ENCODE assay signal across 7 mouse cellular contexts in genomic region chr11:97114671-97115601, GRCm38 (mm10). TPM values are rescaled to one million over a fixed set of nuclear protein-coding genes. Genes with fewer than 3 reads are reported as not detected.
A peak's percentile ranks its signal among the peaks of the same experiment; 100 is the strongest.
DNase-seq lines count a peak whose midpoint lies in the region; ATAC-seq and TF ChIP-seq lines count a peak whose summit lies in the region.

TSS of gene Tbx21 (minus strand) at chr11:97115331.

- H3K4me3 ChIP-seq in megakaryocyte, embryonic 14.5 days (replicated peaks), result peak within 1 kb of the TSS; percentile 82
- H3K4me3 ChIP-seq in forebrain, embryonic 12.5 days (replicated peaks), result peak within 1 kb of the TSS; percentile 41
- peak within 1 kb of the TSS; percentile 36 for H3K4me3 ChIP-seq in liver, embryonic 15.5 days (replicated peaks)
- H3K4me3 ChIP-seq in stomach, postnatal 0 days (ENCODE audit: low read depth, low read length), result peak within 1 kb of the TSS; percentile 35

- H3K27me3 ChIP-seq in megakaryocyte, embryonic 14.5 days (replicated peaks), result peaks cover 84% of the 10 kb centered on the region
- peaks cover 88% of the 10 kb centered on the region for H3K27me3 ChIP-seq in forebrain, embryonic 12.5 days
- peaks cover 86% of the 10 kb centered on the region for H3K27me3 ChIP-seq in liver, embryonic 15.5 days
- H3K27me3 ChIP-seq in stomach, postnatal 0 days (ENCODE audit: control insufficient read depth, insufficient read depth, low read length), result peaks cover 8% of the 10 kb centered on the region; the same call in 1 of the 2 replicates

- no peak within 1 kb of the TSS for H3K27ac ChIP-seq in forebrain, embryonic 12.5 days
- no peak within 1 kb of the TSS for H3K27ac ChIP-seq in liver, embryonic 15.5 days (replicated peaks)
- H3K27ac ChIP-seq in stomach, postnatal 0 days (replicated peaks), result no peak within 1 kb of the TSS

- peak within 1 kb of the TSS; percentile 42; the same call in 1 of the 2 replicates for H3K9ac ChIP-seq in forebrain, embryonic 12.5 days
- H3K9ac ChIP-seq in liver, embryonic 15.5 days, result no peak within 1 kb of the TSS
- no peak within 1 kb of the TSS for H3K9ac ChIP-seq in stomach, postnatal 0 days (ENCODE audit: low read length)

- WGBS in forebrain, embryonic 12.5 days, result under 1% methylated on average over 86 of the region's 87 CpGs
- 2% methylated on average over 87 of the region's 87 CpGs for WGBS in liver, embryonic 15.5 days (ENCODE audit: insufficient replicate concordance)
- under 1% methylated on average over 82 of the region's 87 CpGs for WGBS in stomach, postnatal 0 days

- no peak for TF ChIP-seq EP300 in stomach, postnatal 0 days (optimal IDR thresholded peaks at IDR 0.05)

- no peaks in the 10 kb centered on the region for H3K36me3 ChIP-seq in megakaryocyte, embryonic 14.5 days (replicated peaks; ENCODE audit: low read length)
- H3K36me3 ChIP-seq in forebrain, embryonic 12.5 days (replicated peaks), result no peaks in the 10 kb centered on the region
- H3K36me3 ChIP-seq in liver, embryonic 15.5 days (replicated peaks), result no peaks in the 10 kb centered on the region
- H3K36me3 ChIP-seq in stomach, postnatal 0 days (ENCODE audit: control insufficient read depth, insufficient read depth, low read length), result no peaks in the 10 kb centered on the region

- peaks cover 25% of the 10 kb centered on the region for H3K4me1 ChIP-seq in megakaryocyte, embryonic 14.5 days
- H3K4me1 ChIP-seq in forebrain, embryonic 12.5 days, result peaks cover 21% of the 10 kb centered on the region
- peaks cover 13% of the 10 kb centered on the region for H3K4me1 ChIP-seq in liver, embryonic 15.5 days (replicated peaks)
- no peaks in the 10 kb centered on the region for H3K4me1 ChIP-seq in stomach, postnatal 0 days (replicated peaks; ENCODE audit: control insufficient read depth, insufficient read depth)

- H3K4me2 ChIP-seq in forebrain, embryonic 12.5 days, result peak within 1 kb of the TSS; percentile 69
- peak within 1 kb of the TSS; percentile 53 for H3K4me2 ChIP-seq in liver, embryonic 15.5 days
- H3K4me2 ChIP-seq in stomach, postnatal 0 days (replicated peaks; ENCODE audit: low read depth), result peak within 1 kb of the TSS; percentile 56

- TF ChIP-seq CTCF in stomach, postnatal 0 days (IDR thresholded peaks at IDR 0.05; ENCODE audit: low read depth), result no peak

- DNase-seq in stomach, postnatal 0 days (ENCODE audit: low spot score), result no peak
- no peak for DNase-seq in adrenal gland, adult 2 months
- DNase-seq in c-Kit-positive CD71-positive TER-119-positive erythroid progenitor cells, embryonic 14.5 days (ENCODE audit: low spot score), result no peak

- H3K9me3 ChIP-seq in megakaryocyte, embryonic 14.5 days, result no peaks in the 10 kb centered on the region
- H3K9me3 ChIP-seq in forebrain, embryonic 12.5 days, result no peaks in the 10 kb centered on the region
- H3K9me3 ChIP-seq in liver, embryonic 15.5 days (replicated peaks), result no peaks in the 10 kb centered on the region
- no peaks in the 10 kb centered on the region for H3K9me3 ChIP-seq in stomach, postnatal 0 days (ENCODE audit: control insufficient read depth, low read length)

- no peak; the same call in 1 of the 2 replicates for ATAC-seq in megakaryocyte, adult 5-6 weeks (ENCODE audit: poor library complexity, severe bottlenecking)
- ATAC-seq in forebrain, embryonic 12.5 days (ENCODE audit: low FRiP score), result no peak
- no peak for ATAC-seq in liver, embryonic 15.5 days (ENCODE audit: insufficient read depth)
- peak; percentile 31; the same call in 1 of the 2 replicates for ATAC-seq in stomach, postnatal 0 days (ENCODE audit: low FRiP score, low TSS enrichment)

RNA-seq across cellular contexts. Expression of gene Tbx21, which starts in this region (rescaled TPM):
- polyA plus RNA-seq in megakaryocyte, embryonic 14.5 days (2012; ENCODE audit: insufficient read depth, low replicate concordance), result 0.09 and 1.6 TPM in 2 replicates
- total RNA-seq in megakaryocyte, adult 5-6 weeks (2015), result 0.58 and 1.0 TPM in 2 replicates
- total RNA-seq in megakaryocyte, adult 5-6 weeks (2017), result 1.1 and 1.3 TPM in 2 replicates
- polyA plus RNA-seq in forebrain, embryonic 12.5 days (2016; fragmentation: Nextera tagmentation; extraction: Ambion mirVana), result 0.19 and 0.33 TPM in 2 replicates
- 0.08 and 0.15 TPM in 2 replicates for polyA plus RNA-seq in liver, embryonic 15.5 days (2015; fragmentation: Nextera tagmentation; extraction: Ambion mirVana)
- 0.05 and 0.10 TPM in 2 replicates for polyA plus RNA-seq in stomach, postnatal 0 days (2015; fragmentation: Nextera tagmentation; extraction: Ambion mirVana)
- under 1 TPM; 0.26 to 0.31 TPM for total RNA-seq in adrenal gland, adult 2 months (2021)
- polyA plus RNA-seq in adrenal gland, adult 2 months (2012; rRNA removed), result 0.53 and 0.73 TPM in 2 replicates

Comparison
In these comparisons a context has a peak if more than half of its experiments do, and no peak if none do; other contexts are left out.
1. Peak in ATAC-seq, H3K4me3 ChIP-seq and H3K4me2 ChIP-seq in stomach, postnatal 0 days; RNA of the gene not detected or under 1 TPM.